Mouse (Mus musculus) right cerebral cortex, postnatal 36 days (tissue): ENCODE data around the gene Stxbp3.
A peak's percentile ranks its signal among the peaks of the same experiment; 100 is the strongest.
"Not testable (repeated sequence)": the region's sequence is repeated elsewhere in the genome, so short reads cannot be mapped to it uniquely, and the experiment has no call there.

Experiments used
- DNase-seq, 2 experiments: peaks; one replicate each; pipeline ENCODE4 v3.0.0; 2022; ENCODE audit warnings: low spot score in 2 of 2, mixed read lengths in 1 of 2

Gene Stxbp3

DNA sequence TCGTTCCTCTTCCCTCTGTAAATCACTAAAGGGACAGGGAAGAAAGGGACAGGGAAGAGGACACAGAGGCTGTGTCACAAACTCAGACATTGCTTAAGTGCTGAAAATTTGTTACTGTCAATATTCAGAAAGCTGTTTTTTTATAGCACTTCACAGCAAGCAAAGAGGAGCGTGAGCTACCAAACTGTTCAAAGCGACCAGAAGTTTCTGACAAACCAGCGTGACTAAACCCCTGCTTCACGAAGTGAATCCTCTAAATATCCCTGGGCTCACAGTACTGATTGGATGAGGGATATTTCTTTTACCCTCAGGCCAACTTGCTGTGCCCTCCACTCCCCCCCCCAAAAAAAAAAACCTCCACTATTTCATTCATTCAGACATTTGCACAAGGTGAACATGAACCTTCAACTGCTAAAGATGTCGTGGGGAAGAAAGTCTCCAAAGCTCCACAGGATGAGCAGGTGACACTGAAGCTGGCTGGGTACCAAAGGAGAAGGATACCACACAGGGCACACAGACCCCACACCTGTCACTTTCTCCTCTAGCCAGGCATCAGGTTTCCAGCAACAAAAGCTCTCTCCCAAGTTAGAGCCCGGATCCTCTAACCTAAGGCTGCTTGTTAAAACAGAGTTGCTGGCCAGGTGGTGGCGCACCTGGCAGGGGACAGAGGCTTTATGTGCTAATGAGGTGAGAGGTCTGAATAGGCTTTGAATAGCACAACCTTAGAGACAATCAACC, 16.2 kb upstream of the Stxbp3 start:
- no peak for DNase-seq

GRCm38 (mm10) chr3:108855864-108856263, 15.5 kb upstream of the Stxbp3 start:
- peak in 1 of 2 experiments; percentile 16 for DNase-seq

- DNase-seq = peak; percentile 85 to 90
Observed at GRCm38 (mm10) chr3:108855371-108855770, 15.0 kb upstream of the Stxbp3 start.

DNA sequence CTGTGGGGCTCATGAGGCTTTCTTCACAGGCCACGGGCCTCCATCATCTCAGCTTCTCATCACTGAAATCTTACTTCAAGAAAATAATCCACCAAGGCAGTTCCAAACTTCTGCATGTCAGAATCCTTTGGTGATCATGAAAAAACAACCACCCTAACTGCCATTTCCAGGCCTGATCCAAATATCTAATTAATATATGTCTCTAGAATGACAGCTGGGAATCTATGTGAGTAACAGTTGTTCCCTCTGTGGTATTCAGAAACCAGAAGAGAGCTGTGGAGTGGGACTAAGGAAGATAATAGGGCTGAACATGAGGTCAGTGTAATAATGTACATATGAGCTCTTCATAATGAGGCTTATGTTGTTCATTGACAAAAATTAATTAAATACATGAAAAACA, 12.9 kb upstream of the Stxbp3 start:
- no peak for DNase-seq

DNA sequence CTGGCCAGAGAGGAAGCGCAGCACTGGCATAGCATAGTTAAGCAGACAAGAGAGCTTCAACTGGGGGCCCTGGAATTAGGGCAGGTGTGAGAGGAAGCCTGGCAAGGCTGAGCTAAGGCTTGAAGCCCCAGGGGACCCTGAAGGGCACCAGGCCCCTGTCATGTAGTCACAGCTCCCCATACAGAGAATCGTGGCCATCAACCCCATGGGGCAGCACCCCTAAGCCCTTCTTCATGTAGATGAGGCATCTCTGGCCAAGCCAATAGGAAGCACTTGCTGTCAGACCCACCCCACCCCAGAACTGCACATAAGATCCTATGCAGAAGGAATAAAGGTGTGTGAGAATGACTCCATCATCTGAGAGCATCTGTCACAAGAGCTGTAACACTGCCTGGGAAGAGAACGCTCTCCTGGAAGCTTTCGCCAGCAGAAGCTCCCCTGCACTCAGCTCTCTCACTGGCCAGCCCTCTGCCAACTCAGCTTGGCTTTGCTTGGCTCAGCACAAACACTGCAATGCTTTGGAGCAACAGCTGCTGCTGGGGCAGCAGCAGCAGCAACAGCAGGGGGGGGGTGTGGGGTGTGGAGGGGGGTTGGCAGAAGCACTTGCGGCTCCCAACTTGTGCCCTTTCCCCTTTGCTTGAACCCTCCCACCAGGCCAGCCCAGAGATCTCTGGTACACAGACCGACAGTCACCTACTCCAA, 11.8 kb upstream of the Stxbp3 start:
- DNase-seq = no peak

DNA sequence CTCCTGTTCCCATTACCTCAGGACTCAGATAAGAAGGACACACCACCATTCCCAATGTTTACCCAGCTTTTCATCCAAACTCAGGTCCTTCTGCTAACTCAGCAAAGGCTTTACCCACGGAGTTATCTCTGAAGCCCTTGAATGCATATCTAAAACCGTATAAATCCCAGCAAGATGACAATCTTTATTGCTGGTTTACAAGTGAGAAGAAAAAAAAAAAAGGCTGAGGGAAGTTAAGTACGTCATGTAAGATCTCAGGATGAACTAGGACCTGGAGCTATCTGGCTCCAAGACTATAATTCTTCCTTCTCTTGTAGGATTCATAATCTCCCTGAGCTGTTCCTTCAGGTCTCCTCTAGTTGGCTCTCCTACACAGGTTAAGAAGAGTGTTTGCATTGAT, 11.2 kb upstream of the Stxbp3 start:
- DNase-seq = no peak

DNA sequence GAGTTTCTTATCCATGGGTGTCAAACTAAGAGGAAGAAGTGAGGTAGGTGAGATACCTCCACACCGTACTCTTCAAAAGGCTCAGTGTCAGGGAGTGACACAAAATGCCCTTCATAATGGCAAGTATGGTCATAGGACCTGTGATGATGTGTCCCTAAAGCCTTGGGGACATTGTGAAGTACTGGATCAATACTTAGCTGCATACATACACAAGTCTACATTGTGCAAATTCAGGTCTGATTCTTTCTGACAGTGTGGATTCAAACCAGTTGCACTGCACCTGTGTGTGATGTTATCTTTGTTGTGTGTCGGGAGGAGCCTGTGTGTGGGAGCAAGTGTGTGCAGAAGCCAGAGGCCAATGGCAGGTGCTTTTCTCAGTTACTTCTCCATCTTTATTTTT, 10.7 kb upstream of the Stxbp3 start:
- DNase-seq = no peak

GRCm38 (mm10) chr3:108850506-108850905, 10.2 kb upstream of the Stxbp3 start:
- no peak for DNase-seq

- no peak for DNase-seq
Observed at GRCm38 (mm10) chr3:108846616-108847015, 6.3 kb upstream of the Stxbp3 start.

GRCm38 (mm10) chr3:108844521-108844920, 4.2 kb upstream of the Stxbp3 start:
- DNase-seq = no peak

GRCm38 (mm10) chr3:108844026-108844425, 3.7 kb upstream of the Stxbp3 start:
- no peak for DNase-seq

DNA sequence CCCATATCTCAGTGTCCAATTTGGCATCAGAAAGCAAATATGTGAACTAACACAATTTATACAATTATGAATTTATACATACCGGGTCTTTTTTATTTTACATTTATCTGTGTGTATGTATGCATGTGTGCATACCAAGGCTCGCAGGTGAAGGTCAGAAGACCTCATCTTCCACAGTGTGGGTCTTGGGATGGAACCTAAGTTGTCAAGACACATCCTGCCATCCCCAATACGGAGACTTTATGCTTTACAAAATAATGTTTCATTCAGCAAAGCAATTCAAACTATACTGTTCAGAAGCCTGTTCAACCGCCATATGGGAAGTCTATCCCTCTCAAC, 359 bp upstream of the Stxbp3 start:
- DNase-seq = no peak

- no peak for DNase-seq
Observed at GRCm38 (mm10) chr3:108839647-108839999, 703 bp downstream of the Stxbp3 start.

- DNase-seq = no peak
Observed at GRCm38 (mm10) chr3:108838980-108839379, 1.3 kb downstream of the Stxbp3 start.

- no peak for DNase-seq
Observed at GRCm38 (mm10) chr3:108836931-108837330, 3.4 kb downstream of the Stxbp3 start.

GRCm38 (mm10) chr3:108833717-108834116, 6.6 kb downstream of the Stxbp3 start:
- not testable (repeated sequence) for DNase-seq

DNA sequence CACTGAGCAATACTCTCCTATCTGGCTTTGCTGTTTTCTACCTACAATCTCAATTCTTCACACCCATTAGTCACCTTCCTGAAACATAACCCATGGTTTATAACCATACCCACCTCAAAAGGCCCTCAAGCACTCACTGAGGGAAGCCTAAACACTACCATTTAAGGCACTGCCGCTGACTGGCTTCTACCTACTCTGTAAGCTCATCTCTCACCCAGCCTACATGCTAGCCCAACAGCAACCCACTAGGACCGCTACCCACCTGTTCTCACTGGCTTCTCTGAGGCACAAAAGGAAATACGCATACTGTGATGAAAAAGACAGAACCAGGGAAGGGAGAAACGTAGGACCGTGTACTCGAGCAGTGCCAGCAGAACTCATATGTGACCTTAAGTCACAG, 8.6 kb downstream of the Stxbp3 start:
- no peak for DNase-seq

GRCm38 (mm10) chr3:108830493-108830892, 9.8 kb downstream of the Stxbp3 start:
- no peak for DNase-seq

GRCm38 (mm10) chr3:108815631-108816030, 24.7 kb downstream of the Stxbp3 start:
- no peak for DNase-seq

DNA sequence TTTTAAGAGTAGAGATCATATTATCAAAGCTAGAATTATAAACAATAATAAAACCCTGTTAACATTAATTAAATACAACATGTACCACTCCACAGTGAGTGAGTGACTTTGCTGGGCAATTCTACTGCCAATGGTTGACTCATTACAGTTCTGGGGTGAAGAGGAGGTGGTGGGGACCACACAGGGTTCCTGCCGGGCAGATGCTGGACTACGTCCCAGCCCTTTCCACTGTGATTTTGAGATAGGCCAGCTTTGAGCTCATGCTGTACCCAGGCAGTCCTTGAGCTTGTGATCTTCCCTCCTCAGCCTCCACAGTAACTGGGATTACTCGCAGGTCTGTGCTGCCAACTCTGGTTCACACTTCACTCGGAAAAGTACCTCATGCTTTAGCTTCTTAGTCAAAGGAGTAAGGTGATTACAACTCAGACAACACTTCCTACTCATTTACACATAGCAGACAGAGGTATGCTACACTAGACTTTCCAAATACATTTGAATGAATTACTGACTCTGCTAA, 29.5 kb downstream of the Stxbp3 start:
- no peak for DNase-seq

DNA sequence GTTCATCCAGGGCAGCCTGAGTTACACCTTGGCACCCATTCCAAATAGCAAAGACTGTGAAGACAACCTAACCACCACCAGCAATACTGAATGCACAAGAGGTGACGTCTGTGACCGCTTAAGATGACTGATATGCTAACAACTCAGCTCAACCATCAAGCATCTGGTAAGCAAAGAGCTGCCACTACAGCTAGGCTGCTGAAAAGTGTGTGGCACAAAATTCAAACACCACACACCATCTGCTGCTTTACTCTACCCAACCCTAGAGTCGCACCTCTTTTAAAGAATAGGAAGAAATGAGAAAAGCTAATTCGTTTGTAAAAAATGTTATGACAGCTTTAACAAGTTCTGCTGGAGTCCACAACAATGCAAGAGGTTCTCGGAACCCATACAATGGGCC, 34.7 kb downstream of the Stxbp3 start:
- no peak for DNase-seq

DNA sequence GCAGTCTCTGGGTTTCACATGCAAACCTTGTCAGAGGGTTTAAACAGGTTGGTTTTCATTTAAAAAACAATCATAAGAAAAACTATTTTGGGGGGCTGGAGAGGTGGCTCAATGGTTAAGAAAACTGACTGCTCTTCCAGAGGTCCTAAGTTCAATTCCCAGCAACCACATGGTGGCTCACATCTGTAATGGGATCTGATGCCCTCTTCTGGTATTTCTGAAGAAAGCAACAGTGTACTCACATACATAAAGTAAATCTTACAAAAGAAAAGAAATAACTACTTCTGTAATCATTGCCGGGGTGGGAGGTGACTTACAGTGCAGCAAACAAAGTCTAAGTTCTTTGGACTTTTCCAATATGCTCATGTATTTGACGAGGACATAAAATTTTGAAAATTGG, 42.0 kb downstream of the Stxbp3 start:
- no peak for DNase-seq

- DNase-seq = no peak
Observed at GRCm38 (mm10) chr3:108797723-108798122, 42.6 kb downstream of the Stxbp3 start.
